Mouse (Mus musculus) spleen, adult 2 months (tissue): ENCODE data around the gene Ube2m.

Experiments used
- CTCF ChIP-seq: fragments of 200-500 bp; IDR thresholded peaks from 2 replicates; pipeline ENCODE4 v1.5.1; 2011; ENCODE audit warnings: mild to moderate bottlenecking, inconsistent platforms; ENCODE audit not compliant: insufficient read depth, insufficient read length, insufficient replicate concordance; ENCODE audit errors: extremely low read depth
- POLR2A ChIP-seq: fragments of 200-500 bp; IDR thresholded peaks from 2 replicates; pipeline ENCODE4 v1.6.1; 2011; ENCODE audit warnings: low read depth, low read length, inconsistent platforms

- TF ChIP-seq CTCF (no peak), POLR2A (no peak)
These were observed 1.1 kb upstream of the Ube2m start for GRCm38 (mm10) chr7:13039181-13039580.
